Mouse (Mus musculus) embryonic fibroblast, embryonic 13.5 days (primary cell): ENCODE results near the gene Psd. TPM values are rescaled to one million over a fixed set of nuclear protein-coding genes. Genes with fewer than 3 reads are reported as not detected.

Experiments used
- H3K27ac ChIP-seq: 2 replicates; pipeline ENCODE4 v1.5.1; 2012; ENCODE audit warnings: low read length, control low read depth, inconsistent platforms; ENCODE audit not compliant: insufficient read depth
- H3K4me1 ChIP-seq: 2 replicates; pipeline ENCODE4 v1.6.1; 2011; ENCODE audit warnings: low read length; ENCODE audit not compliant: control insufficient read depth, insufficient read depth
- H3K4me3 ChIP-seq: 2 replicates; pipeline ENCODE4 v1.5.1; 2011; ENCODE audit warnings: mild to moderate bottlenecking, control low read depth, low read length; ENCODE audit not compliant: insufficient read depth
- CTCF ChIP-seq: IDR thresholded peaks from 2 replicates; pipeline ENCODE4 v1.5.1; 2011; ENCODE audit warnings: mild to moderate bottlenecking, control low read depth, low read length, moderate library complexity, borderline replicate concordance; ENCODE audit not compliant: insufficient read depth
- POLR2A ChIP-seq: IDR thresholded peaks from 2 replicates; pipeline ENCODE4 v1.6.1; 2011; ENCODE audit warnings: low read depth, mild to moderate bottlenecking, control low read depth, low read length, moderate library complexity
- polyA plus RNA-seq: library from polyadenylated mRNA; stranded (reverse); fragments of >200 nt; gene quantifications from 2 replicates; pipeline ENCODE4 v1.2.4, GENCODE M21; 2011; ENCODE audit warnings: low read depth; ENCODE audit not compliant: missing spikeins, insufficient read length

Psd gene
- polyA plus RNA-seq, 1 experiment, result 2.7 TPM

DNA sequence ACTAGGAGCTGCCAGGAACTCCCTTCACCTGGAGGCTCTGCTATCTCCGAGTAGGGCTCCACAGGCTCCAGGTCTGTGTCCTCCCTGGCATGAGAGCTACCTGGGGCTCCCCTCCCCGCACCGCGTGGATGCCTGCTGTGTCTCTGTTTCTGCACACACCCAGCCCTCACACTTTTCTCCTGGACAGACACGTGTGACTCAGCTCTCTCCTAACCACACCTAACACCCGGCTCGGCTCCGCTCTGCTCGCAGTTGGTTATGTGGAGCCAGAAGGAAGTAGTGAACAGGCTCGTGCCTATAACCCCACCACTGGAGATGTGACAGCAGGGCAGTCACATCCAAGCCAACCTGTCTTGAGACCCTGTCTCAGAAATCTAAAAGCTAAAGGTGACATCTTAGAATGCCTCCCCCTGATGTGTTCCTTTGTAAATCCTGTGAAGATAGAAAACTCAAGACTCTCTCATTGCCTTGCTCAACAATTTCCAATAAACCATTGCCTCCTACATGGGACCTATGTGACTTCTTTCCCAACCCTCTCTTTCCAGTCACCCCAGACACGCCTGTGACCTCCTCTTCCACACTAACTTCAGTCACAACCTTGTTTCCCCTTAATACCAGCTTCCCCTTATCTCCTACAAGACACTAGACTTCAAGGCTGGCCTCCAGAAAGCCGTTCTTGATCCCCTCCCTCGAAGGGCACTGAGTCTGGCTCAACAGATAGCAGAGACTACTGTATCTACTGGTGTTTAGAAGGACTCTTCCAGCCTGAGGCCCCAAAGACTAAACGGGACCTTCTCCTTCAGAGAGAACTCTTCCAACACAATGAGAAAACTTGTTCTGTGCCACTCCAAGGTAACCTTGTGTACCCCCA lies 11.8 kb downstream of the Psd start:
- Histone ChIP-seq H3K4me1 (peaks cover 2% of the 10 kb centered on the region; the same call in 1 of the 2 replicates), H3K4me3 (no peak overlapping the region), H3K27ac (no peak overlapping the region)
- TF ChIP-seq CTCF, result no peak
- 0 out of 2 replicates have a peak, but pooled peaks have one; percentile 18 for TF ChIP-seq POLR2A

DNA sequence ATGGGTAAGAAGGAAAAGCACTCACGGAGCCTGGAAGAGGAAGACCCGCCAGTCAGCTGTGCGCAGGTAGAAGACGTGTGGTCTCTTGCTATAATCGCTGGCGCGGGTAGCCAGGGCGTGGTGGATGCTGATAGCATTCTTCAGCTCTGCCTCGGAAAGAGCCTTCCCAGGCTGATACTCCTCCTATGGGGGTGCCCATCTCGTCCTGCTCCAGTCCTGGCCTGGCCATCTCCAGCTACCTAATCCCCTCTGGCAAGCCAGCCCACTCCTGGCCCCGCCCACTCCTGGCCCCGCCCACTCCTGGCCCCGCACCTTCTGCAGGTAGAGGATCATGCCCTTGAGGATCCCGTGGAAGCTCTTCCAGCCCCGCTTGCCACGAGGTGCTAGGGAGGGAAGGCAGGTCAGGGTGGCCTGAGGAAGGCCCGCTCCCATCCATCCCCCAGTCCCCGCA lies 12.8 kb downstream of the Psd start:
- Histone ChIP-seq H3K27ac (no peak overlapping the region), H3K4me3 (no peak overlapping the region), H3K4me1 (peaks cover 2% of the 10 kb centered on the region; the same call in 1 of the 2 replicates)
- TF ChIP-seq POLR2A (0 out of 2 replicates have a peak, but pooled peaks have one; percentile 14), CTCF (no peak)

DNA sequence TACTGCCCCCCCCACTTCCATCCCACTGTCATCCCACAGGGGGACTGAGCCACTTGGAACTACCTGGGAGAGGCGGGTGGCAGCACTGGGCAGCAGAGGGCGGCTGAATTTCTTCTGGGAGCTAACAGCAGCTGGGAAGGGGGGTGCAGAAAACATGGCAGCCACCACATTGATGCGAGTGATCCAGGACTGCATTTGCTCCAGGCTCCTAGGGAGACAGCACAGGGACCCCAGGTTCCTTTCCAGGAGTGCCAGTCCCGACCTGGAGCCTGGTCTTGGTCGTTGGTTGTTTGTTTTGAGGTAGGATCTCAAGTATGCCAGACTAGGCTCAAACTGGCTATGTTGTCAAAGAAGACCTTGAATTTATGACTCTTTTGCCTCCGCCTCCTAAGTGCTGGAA lies 13.4 kb downstream of the Psd start:
- Histone ChIP-seq H3K27ac (no peak overlapping the region), H3K4me3 (no peak overlapping the region), H3K4me1 (no peaks in the 10 kb centered on the region; the same call in 1 of the 2 replicates)
- no peak for TF ChIP-seq POLR2A
- no peak for TF ChIP-seq CTCF

DNA sequence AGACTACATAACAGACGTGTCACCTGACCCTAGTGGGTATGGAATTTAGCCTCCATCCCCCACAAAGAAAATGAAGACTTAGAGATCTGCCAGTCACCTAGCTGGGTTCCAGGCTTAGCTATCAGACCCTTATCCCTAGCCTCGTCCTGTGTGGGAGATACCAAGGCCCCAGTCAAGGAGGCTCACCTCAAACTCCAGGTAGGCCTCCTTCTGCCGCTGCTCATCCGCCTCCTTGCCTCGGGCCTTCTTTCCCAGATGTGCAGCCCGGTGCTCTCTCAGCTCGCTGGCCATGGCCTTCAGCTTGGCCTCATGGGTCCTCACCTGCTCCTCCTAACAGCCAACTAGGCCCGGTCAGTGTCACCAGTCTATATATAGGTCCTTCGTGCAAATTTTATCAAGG lies 13.8 kb downstream of the Psd start:
- Histone ChIP-seq H3K4me3 (no peak overlapping the region), H3K27ac (no peak overlapping the region), H3K4me1 (no peaks in the 10 kb centered on the region)
- TF ChIP-seq POLR2A (no peak), CTCF (no peak)

DNA sequence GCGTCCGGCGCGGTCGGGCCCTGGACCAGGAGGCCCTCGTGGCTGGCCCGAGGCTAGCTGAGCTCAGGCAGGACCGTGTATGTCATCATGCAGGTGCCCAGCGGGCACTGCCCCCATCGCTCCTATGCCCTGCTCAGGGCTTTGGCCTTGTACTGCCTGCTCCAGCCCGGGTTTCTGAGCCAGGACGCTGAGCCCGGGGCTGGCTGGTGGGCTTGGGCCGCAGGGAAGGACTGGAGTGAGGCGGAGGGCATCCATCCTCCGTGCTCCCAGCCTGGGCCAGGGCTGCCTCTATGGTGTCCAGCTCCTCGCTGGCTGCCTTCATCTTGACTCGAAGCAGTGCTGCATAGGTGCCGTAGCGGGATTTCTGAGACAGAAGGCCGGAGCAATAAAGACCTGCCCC lies 14.4 kb downstream of the Psd start:
- Histone ChIP-seq H3K4me3 (no peak overlapping the region), H3K4me1 (no peaks in the 10 kb centered on the region), H3K27ac (no peak overlapping the region)
- no peak for TF ChIP-seq CTCF
- TF ChIP-seq POLR2A, result no peak

DNA sequence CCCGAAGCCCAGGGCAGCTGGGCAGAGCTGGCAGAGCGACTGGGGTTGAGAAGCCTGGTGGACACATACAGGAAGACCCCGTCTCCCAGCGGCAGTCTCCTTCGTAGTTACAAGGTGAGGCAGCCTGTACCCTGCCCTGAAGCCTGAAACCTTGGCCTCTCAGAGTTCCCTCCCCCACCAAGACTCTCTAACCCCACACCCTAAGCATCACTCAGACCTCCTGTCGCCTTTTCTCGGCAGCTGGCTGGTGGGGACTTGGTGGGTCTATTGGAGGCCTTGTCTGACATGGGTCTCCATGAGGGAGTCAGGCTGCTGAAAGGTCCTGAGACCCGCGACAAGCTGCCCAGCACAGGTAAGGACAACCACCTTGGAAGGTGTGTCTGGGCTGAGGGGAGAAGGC lies 15.6 kb downstream of the Psd start:
- H3K27ac ChIP-seq, result no peak overlapping the region

DNA sequence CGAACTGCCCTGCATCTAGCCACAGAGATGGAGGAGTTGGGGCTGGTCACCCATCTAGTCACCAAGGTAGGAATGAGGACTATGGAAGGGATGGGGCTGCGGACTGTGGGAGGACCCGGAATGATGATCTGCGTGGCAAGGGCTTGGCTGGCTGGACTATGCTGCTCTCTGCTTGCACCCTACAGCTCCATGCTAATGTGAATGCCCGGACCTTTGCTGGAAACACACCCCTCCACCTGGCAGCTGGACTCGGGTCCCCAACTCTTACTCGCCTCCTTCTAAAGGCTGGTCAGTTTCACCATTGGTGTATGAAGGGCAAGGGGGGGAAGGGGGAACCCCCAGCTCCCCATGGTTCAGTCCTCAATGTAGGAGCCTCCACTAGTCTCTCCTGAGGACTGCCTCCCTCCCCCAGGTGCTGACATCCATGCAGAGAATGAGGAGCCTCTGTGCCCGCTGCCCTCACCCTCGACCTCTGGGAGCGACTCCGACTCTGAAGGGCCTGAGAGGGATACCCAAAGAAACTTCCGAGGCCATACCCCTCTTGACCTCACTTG lies 16.6 kb downstream of the Psd start:
- Histone ChIP-seq H3K4me1 (no peaks in the 10 kb centered on the region), H3K27ac (no peak overlapping the region), H3K4me3 (no peak overlapping the region)
- TF ChIP-seq CTCF (no peak), POLR2A (no peak)

More for the DNA sequence above, 15.6 kb downstream of the Psd start:
- no peaks in the 10 kb centered on the region for H3K4me1 ChIP-seq
- H3K4me3 ChIP-seq, result no peak overlapping the region
- TF ChIP-seq POLR2A, result no peak
- TF ChIP-seq CTCF, result no peak

DNA sequence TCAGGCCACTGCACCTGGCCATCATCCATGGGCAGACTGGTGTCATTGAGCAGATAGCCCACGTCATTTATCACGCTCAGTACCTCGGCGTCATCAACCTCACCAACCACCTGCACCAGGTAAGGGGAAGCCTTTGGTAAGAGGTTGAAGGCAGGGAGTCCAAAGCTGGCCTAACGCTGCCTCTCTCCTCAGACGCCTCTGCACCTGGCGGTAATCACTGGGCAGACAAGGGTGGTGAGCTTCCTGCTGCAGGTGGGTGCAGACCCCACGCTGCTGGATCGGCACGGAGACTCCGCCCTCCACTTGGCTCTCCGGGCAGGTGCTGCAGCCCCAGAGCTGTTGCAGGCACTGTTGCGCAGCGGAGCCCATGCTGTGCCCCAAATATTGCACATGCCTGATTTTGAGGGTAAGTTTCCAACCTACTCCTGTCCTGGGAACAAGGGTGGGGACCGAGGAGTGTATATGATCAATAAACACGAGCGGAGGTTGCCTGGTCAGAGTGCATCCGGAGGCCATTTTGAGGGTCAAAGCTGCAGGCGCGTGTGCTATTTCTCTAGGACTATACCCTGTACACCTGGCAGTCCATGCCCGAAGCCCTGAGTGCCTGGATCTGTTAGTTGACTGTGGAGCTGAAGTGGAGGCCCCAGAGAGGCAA lies 17.2 kb downstream of the Psd start:
- no peak for TF ChIP-seq CTCF
- Histone ChIP-seq H3K4me1 (no peaks in the 10 kb centered on the region), H3K4me3 (no peak overlapping the region), H3K27ac (no peak overlapping the region)

DNA sequence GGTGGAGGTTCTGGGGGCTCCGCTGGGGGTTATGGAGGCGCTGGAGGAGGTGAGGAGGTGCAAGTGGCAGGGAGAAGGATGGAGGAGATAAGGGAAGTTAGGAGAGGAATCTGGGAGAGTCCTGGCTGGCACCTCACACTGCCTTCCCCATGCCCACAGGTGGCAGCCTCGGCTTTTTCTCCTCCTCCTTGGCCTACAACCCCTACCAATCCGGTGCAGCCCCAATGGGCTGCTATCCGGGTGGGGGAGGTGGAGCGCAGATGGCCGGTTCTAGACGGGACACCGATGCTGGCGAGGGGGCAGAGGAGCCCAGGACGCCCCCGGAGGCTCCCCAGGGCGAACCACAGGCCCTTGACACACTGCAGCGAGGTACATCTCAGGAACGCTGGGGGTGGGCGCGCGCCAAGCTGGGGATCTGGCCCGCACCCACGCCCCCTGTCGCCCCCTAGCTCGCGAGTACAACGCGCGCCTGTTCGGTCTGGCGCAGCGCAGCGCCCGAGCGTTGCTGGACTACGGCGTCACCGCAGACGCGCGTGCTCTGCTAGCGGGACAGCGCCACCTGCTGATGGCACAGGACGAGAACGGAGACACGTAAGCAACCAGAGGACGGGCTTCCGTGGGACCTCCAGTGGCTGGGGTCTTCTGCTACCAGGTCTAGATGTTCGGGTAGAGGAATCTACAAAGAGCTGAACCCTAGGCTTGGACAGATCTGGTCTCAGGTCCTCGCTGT lies 18.1 kb downstream of the Psd start:
- no peak overlapping the region for H3K4me3 ChIP-seq
- peaks cover under 1% of the 10 kb centered on the region; the same call in 1 of the 2 replicates for H3K4me1 ChIP-seq
- TF ChIP-seq CTCF, result peak; percentile 100
- TF ChIP-seq POLR2A, result no peak
- H3K27ac ChIP-seq, result no peak overlapping the region

DNA sequence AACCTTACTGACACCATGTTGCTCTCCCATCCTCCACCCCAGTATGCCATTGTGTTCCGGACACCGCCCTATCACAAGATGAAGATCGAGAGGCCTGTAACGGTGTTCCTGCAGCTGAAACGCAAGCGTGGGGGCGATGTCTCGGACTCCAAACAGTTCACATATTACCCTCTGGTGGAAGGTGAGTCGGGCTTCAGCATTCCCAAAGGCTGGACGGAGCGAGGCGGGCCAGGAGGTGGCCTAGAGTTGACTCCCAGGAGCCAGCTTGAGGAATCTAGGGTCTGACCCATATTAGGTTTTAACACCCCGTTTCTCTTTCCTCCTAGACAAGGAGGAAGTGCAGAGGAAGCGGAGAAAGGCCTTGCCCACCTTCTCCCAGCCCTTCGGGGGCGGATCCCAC lies 18.7 kb downstream of the Psd start:
- H3K4me1 ChIP-seq, result peaks cover 4% of the 10 kb centered on the region; the same call in 1 of the 2 replicates
- H3K4me3 ChIP-seq, result no peak overlapping the region
- no peak for TF ChIP-seq POLR2A
- TF ChIP-seq CTCF, result no peak
- no peak overlapping the region for H3K27ac ChIP-seq
